Mouse (Mus musculus) liver, embryonic 14.5 days (tissue): ENCODE results near the gene Slc5a4b. TPM values are rescaled to one million over a fixed set of nuclear protein-coding genes. Genes with fewer than 3 reads are reported as not detected.
"Not testable (repeated sequence)": the region's sequence is repeated elsewhere in the genome, so short reads cannot be mapped to it uniquely, and the experiment has no call there.

Experiments
- ATAC-seq: fragments of 200-750 bp; cut with Nextera tagmentation; 2 replicates; pipeline ENCODE4 v1.8.0; 2017; ENCODE audit warnings: moderate number of reproducible peaks, mild to moderate bottlenecking, moderate library complexity; ENCODE audit not compliant: insufficient read depth
- DNase-seq, 3 experiments: peaks; one replicate each; pipeline ENCODE4 v3.0.0-alpha.2; 2012 to 2013; ENCODE audit warnings: low read depth in 3 of 3, low spot score in 3 of 3
- H3K27ac ChIP-seq: fragments of 300-500 bp; sonication (generic); 2 replicates; pipeline ENCODE4 v1.5.1; 2014; ENCODE audit warnings: moderate library complexity, mild to moderate bottlenecking, control low read depth, inconsistent platforms
- H3K27me3 ChIP-seq: fragments of 300-500 bp; sonication (generic); 2 replicates; pipeline ENCODE4 v1.6.1; 2014; ENCODE audit warnings: mild to moderate bottlenecking, low read length, moderate library complexity; ENCODE audit not compliant: control insufficient read depth, insufficient read depth
- H3K36me3 ChIP-seq: fragments of 300-500 bp; sonication (generic); replicated peaks from 2 replicates; pipeline ENCODE4 v1.6.1; 2014; ENCODE audit warnings: low read depth; ENCODE audit not compliant: control insufficient read depth, insufficient read depth
- H3K4me1 ChIP-seq, 2 experiments: fragments of 200-500 bp in 1 of 2; fragments of 300-500 bp in 1 of 2; sonication (generic) in 1 of 2; replicated peaks; 2 replicates each; pipeline ENCODE4 v1.6.1; 2012 to 2014; ENCODE audit warnings: antibody characterized with exemption in 1 of 2, inconsistent platforms in 1 of 2, low read length in 1 of 2; ENCODE audit not compliant: control insufficient read depth in 2 of 2, insufficient read depth in 2 of 2
- H3K4me2 ChIP-seq: fragments of 300-500 bp; sonication (generic); 2 replicates; pipeline ENCODE4 v1.6.1; 2014; ENCODE audit warnings: low read depth, mild to moderate bottlenecking, control low read depth, moderate library complexity
- H3K4me3 ChIP-seq, 2 experiments: fragments of 200-500 bp in 1 of 2; fragments of 300-500 bp in 1 of 2; sonication (generic) in 1 of 2; 2 replicates each; pipeline ENCODE4 v1.5.1; 2012 to 2014; ENCODE audit warnings: low read depth in 2 of 2, low read length in 2 of 2, mild to moderate bottlenecking in 2 of 2, control low read depth in 1 of 2, inconsistent platforms in 1 of 2, moderate library complexity in 1 of 2; ENCODE audit not compliant: insufficient read depth in 1 of 2
- H3K9ac ChIP-seq: fragments of 300-500 bp; sonication (generic); replicated peaks from 2 replicates; pipeline ENCODE4 v1.6.1; 2014; ENCODE audit warnings: mild to moderate bottlenecking, control low read depth, moderate library complexity
- H3K9me3 ChIP-seq: fragments of 300-500 bp; sonication (generic); 2 replicates; pipeline ENCODE4 v1.6.1; 2016; ENCODE audit warnings: low read length, mixed read lengths; ENCODE audit not compliant: control insufficient read depth
- CTCF ChIP-seq: IDR thresholded peaks from 2 replicates; pipeline ENCODE4 v1.5.1; 2016; ENCODE audit warnings: antibody characterized with exemption, low read depth, control low read depth
- EP300 ChIP-seq: IDR thresholded peaks from 2 replicates; pipeline ENCODE4 v1.6.1; 2016; ENCODE audit warnings: antibody characterized with exemption, low read depth
- WGBS: fragments of 180-500 bp; shearing (Covaris S2); extraction: QIAGEN DNeasy Blood & Tissue Kit; methylation state at CpG from one replicate; pipeline ENCODE4 v1.1.7; 2014; ENCODE audit not compliant: insufficient replicate concordance; 5-methylcytosine and 5-hydroxymethylcytosine counted together
- polyA plus RNA-seq, 2 experiments: library from polyadenylated mRNA; depleted of rRNA in 1 of 2; stranded (reverse) in 1 of 2; unstranded in 1 of 2; fragments of >200 nt; fragmentation: Nextera tagmentation in 1 of 2; extraction: Ambion mirVana in 1 of 2; gene quantifications; 2 replicates each; pipeline versions ENCODE4 v1.2.1 to v1.2.3; 2012 to 2014

The Slc5a4b gene
- polyA plus RNA-seq, 2 experiments: 0.03 to 0.10 TPM

GRCm38 (mm10) chr10:76118741-76119140 is 8.0 kb upstream of the Slc5a4b start:
- Histone ChIP-seq H3K9me3 (no peaks in the 10 kb centered on the region), H3K27ac (no peak overlapping the region), H3K27me3 (no peaks in the 10 kb centered on the region), H3K4me3 (no peak overlapping the region), H3K9ac (no peak overlapping the region), H3K4me2 (no peak overlapping the region), H3K36me3 (no peaks in the 10 kb centered on the region), H3K4me1 (peaks cover 0 to 2% of the 10 kb centered on the region in 2 experiments; a peak in 2 of 4 replicates)
- DNase-seq: peak in 1 of 3 experiments; percentile 7
- ATAC-seq: no peak
- 0% methylated on average over 1 of the region's 1 CpGs for WGBS
- TF ChIP-seq EP300: no peak
- TF ChIP-seq CTCF: peak; percentile 49

- no peak overlapping the region for H3K4me2 ChIP-seq
- no peak overlapping the region for H3K4me3 ChIP-seq
- no peak overlapping the region for H3K27ac ChIP-seq
- TF ChIP-seq CTCF: peak; percentile 94
- TF ChIP-seq EP300: no peak
- DNase-seq: peak in 2 of 3 experiments; percentile 18 to 31
- H3K9me3 ChIP-seq: no peaks in the 10 kb centered on the region
- no peak for ATAC-seq
- no peak overlapping the region for H3K9ac ChIP-seq
- no peaks in the 10 kb centered on the region for H3K27me3 ChIP-seq
- peaks cover 0 to 2% of the 10 kb centered on the region in 2 experiments; a peak in 2 of 4 replicates for H3K4me1 ChIP-seq
- 17% methylated on average over 5 of the region's 5 CpGs for WGBS
- H3K36me3 ChIP-seq: no peaks in the 10 kb centered on the region
These were observed 7.2 kb upstream of the Slc5a4b start for GRCm38 (mm10) chr10:76117966-76118365.

- H3K4me1 ChIP-seq: no peaks in the 10 kb centered on the region
- H3K4me2 ChIP-seq: no peak overlapping the region
- WGBS: 52% methylated on average over 9 of the region's 9 CpGs
- no peak for DNase-seq
- H3K9ac ChIP-seq: no peak overlapping the region
- H3K4me3 ChIP-seq: no peak overlapping the region
- no peaks in the 10 kb centered on the region for H3K27me3 ChIP-seq
- TF ChIP-seq CTCF (no peak), EP300 (no peak)
- H3K9me3 ChIP-seq: no peaks in the 10 kb centered on the region
- no peak for ATAC-seq
- no peak overlapping the region for H3K27ac ChIP-seq
- no peaks in the 10 kb centered on the region for H3K36me3 ChIP-seq
These were observed 13.4 kb downstream of the Slc5a4b start for GRCm38 (mm10) chr10:76097368-76097767.

GRCm38 (mm10) chr10:76096580-76096979 is 14.2 kb downstream of the Slc5a4b start:
- no peaks in the 10 kb centered on the region for H3K27me3 ChIP-seq
- H3K4me1 ChIP-seq: no peaks in the 10 kb centered on the region
- H3K4me3 ChIP-seq: no peak overlapping the region
- no peak for TF ChIP-seq CTCF
- TF ChIP-seq EP300: no peak
- WGBS: 61% methylated on average over 8 of the region's 8 CpGs
- no peaks in the 10 kb centered on the region for H3K36me3 ChIP-seq
- H3K9me3 ChIP-seq: no peaks in the 10 kb centered on the region
- ATAC-seq (no peak), DNase-seq (no peak)
- H3K9ac ChIP-seq: no peak overlapping the region
- no peak overlapping the region for H3K4me2 ChIP-seq
- no peak overlapping the region for H3K27ac ChIP-seq

- not testable (repeated sequence) for H3K36me3 ChIP-seq, H3K9me3 ChIP-seq, H3K27me3 ChIP-seq, DNase-seq, H3K4me1 ChIP-seq, ATAC-seq, H3K27ac ChIP-seq, H3K9ac ChIP-seq, H3K4me2 ChIP-seq, H3K4me3 ChIP-seq
- WGBS: 80% methylated on average over 2 of the region's 2 CpGs
These were observed 33.8 kb downstream of the Slc5a4b start for GRCm38 (mm10) chr10:76077008-76077407.

GRCm38 (mm10) chr10:76072080-76072479 is 38.7 kb downstream of the Slc5a4b start:
- not testable (repeated sequence) for H3K27ac ChIP-seq, H3K9ac ChIP-seq, H3K4me3 ChIP-seq, H3K36me3 ChIP-seq, H3K4me2 ChIP-seq, ATAC-seq, DNase-seq, H3K27me3 ChIP-seq, H3K4me1 ChIP-seq, H3K9me3 ChIP-seq
- 74% methylated on average over 5 of the region's 5 CpGs for WGBS
